Mouse (Mus musculus) brain, embryonic 14.5 days (tissue): Measurements from ENCODE around the gene Rftn1. TPM values are rescaled to one million over a fixed set of nuclear protein-coding genes. Genes with fewer than 3 reads are reported as not detected.

Source experiments
- DNase-seq: peaks from one replicate; pipeline ENCODE4 v3.0.0-alpha.2; 2011; ENCODE audit warnings: low read depth
- CTCF ChIP-seq: fragments of 200-500 bp; IDR thresholded peaks from 2 replicates; pipeline ENCODE4 v1.5.1; 2012; ENCODE audit warnings: inconsistent platforms, mild to moderate bottlenecking, moderate library complexity, borderline replicate concordance; ENCODE audit not compliant: insufficient read depth, insufficient read length; ENCODE audit errors: extremely low read depth
- POLR2A ChIP-seq: fragments of 200-500 bp; IDR thresholded peaks from 2 replicates; pipeline ENCODE4 v1.6.1; 2012; ENCODE audit warnings: mild to moderate bottlenecking, inconsistent platforms, borderline replicate concordance; ENCODE audit not compliant: poor library complexity, insufficient read depth, insufficient read length, severe bottlenecking; ENCODE audit errors: extremely low read depth
- polyA plus RNA-seq: library from polyadenylated mRNA; depleted of rRNA; stranded (reverse); fragments of >200 nt; gene quantifications from 2 replicates; pipeline ENCODE4 v1.2.3, GENCODE M21; 2012

Rftn1 gene
- polyA plus RNA-seq, 1 experiment: 17.7 TPM

- no peak for TF ChIP-seq POLR2A
- peak; percentile 69 for DNase-seq
These were observed 123.4 kb downstream of the Rftn1 start for GRCm38 (mm10) chr17:50066822-50067713.

- no peak for TF ChIP-seq CTCF
- no peak for TF ChIP-seq POLR2A
- DNase-seq: no peak
These were observed 126.4 kb downstream of the Rftn1 start for GRCm38 (mm10) chr17:50063832-50064627.

GRCm38 (mm10) chr17:50062649-50063048 lies 127.8 kb downstream of the Rftn1 start:
- no peak for DNase-seq
- no peak for TF ChIP-seq CTCF

GRCm38 (mm10) chr17:50061446-50061845 lies 129.0 kb downstream of the Rftn1 start:
- no peak for TF ChIP-seq POLR2A
- no peak for TF ChIP-seq CTCF
- DNase-seq: no peak

- TF ChIP-seq POLR2A (no peak), CTCF (no peak)
- DNase-seq: no peak
These were observed 130.3 kb downstream of the Rftn1 start for GRCm38 (mm10) chr17:50060220-50060619.

GRCm38 (mm10) chr17:50059417-50059816 lies 131.1 kb downstream of the Rftn1 start:
- DNase-seq: no peak
- TF ChIP-seq CTCF (no peak), POLR2A (no peak)

- TF ChIP-seq POLR2A (no peak), CTCF (no peak)
- peak; percentile 64 for DNase-seq
These were observed 135.2 kb downstream of the Rftn1 start for GRCm38 (mm10) chr17:50055154-50055756.

GRCm38 (mm10) chr17:50054586-50054985 lies 135.9 kb downstream of the Rftn1 start:
- DNase-seq: peak; percentile 80
- TF ChIP-seq POLR2A: no peak
- no peak for TF ChIP-seq CTCF

GRCm38 (mm10) chr17:50053961-50054360 lies 136.5 kb downstream of the Rftn1 start:
- TF ChIP-seq CTCF: no peak
- TF ChIP-seq POLR2A: no peak

GRCm38 (mm10) chr17:50052741-50053468 lies 137.6 kb downstream of the Rftn1 start:
- DNase-seq: no peak
- TF ChIP-seq POLR2A (no peak), CTCF (no peak)

More at GRCm38 (mm10) chr17:50053961-50054360, 136.5 kb downstream of the Rftn1 start:
- no peak for DNase-seq

GRCm38 (mm10) chr17:50050456-50050855 lies 140.0 kb downstream of the Rftn1 start:
- no peak for TF ChIP-seq CTCF
- no peak for DNase-seq

GRCm38 (mm10) chr17:50048209-50048608 lies 142.3 kb downstream of the Rftn1 start:
- peak; percentile 69 for DNase-seq
- TF ChIP-seq CTCF (no peak), POLR2A (no peak)
